Mouse (Mus musculus): ENCODE measurements around the gene Sgce.

DNA sequence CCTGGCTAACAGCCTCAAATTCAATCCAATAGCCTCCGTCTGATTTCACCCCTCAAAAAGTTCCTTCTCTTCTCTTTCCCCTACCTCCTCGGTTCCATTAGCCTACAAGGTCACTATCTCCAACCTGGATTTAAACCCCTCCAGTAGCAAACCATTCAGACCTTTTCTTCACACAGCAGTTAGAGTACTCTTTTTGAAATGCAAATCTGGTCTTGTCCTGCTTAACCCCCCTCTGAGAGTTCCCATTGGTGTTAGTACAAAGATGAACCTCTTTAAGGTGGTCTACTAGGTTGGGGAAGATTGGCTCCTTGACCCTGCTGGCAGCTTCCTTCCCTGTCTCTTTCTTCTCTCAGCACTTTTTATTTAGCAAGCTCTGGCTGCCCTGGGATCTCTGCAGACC is 8.3 kb downstream of the Sgce start:
- TF ChIP-seq GATA1 (IDR thresholded peaks at IDR 0.05; ENCODE audit: low read depth, low read length) (no peak), GABPA (IDR thresholded peaks at IDR 0.05; ENCODE audit: low read depth, low read length) (no peak)

All from MEL (cell line).